Mouse (Mus musculus) MEL (cell line): ENCODE measurements around the gene Ccl4.

Source experiments
- JUND ChIP-seq: IDR thresholded peaks from 2 replicates; pipeline ENCODE4 v1.6.1; 2011; ENCODE audit warnings: low read depth, mild to moderate bottlenecking, improper control_type of control experiment, low read length
- MAX ChIP-seq: IDR thresholded peaks from 2 replicates; pipeline ENCODE4 v1.6.1; 2011; ENCODE audit warnings: low read length, improper control_type of control experiment

DNA sequence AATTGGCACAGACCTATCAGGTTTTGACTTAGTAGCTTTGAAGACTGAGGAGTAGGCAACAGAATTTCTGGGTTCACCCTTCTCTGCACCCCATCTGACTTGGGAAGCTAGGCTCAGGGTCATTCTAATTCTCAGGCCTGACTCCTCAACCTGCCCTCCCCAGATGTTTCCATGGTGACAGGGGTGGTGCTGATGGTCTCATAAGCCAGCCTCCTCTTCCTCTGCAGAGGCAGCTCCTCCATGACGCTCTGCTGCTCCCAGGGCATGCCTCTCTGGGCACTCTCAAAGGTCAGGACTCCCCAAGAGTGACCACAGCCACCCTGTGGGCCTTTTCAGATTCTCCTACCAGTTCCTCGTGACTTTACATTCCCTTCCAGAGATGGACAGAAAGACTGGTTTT, 23.4 kb upstream of the Ccl4 start:
- TF ChIP-seq JUND (no peak), MAX (no peak)
